Mouse (Mus musculus): ENCODE results near the gene Slc7a11. TPM values are rescaled to one million over a fixed set of nuclear protein-coding genes. Genes with fewer than 3 reads are reported as not detected.
A peak's percentile ranks its signal among the peaks of the same experiment; 100 is the strongest.

Slc7a11 gene
- polyA plus RNA-seq, 1 experiment from 2014 or later: 0.30 TPM

DNA sequence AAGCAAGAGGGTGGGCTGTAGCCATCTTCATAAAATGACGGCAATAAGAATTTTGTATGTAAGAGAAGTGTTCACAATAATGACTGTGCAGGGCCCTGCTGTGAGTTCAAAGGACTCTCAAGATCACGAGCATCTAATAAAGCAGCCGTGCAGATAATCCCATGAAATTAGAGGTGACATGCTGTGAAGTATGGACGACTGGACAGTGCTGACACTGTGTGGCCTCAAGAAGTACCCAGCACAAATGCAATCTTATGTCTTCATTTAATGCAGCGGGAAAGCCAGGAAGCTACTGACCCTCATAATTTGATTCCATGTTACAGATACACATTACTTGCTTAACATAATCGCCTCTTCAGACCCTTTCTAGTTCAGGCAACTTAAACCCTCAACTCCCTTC, 57.3 kb downstream of the Slc7a11 start:
- WGBS: 82% methylated on average over 6 of the region's 6 CpGs
- H3K27ac ChIP-seq: no peak overlapping the region

DNA sequence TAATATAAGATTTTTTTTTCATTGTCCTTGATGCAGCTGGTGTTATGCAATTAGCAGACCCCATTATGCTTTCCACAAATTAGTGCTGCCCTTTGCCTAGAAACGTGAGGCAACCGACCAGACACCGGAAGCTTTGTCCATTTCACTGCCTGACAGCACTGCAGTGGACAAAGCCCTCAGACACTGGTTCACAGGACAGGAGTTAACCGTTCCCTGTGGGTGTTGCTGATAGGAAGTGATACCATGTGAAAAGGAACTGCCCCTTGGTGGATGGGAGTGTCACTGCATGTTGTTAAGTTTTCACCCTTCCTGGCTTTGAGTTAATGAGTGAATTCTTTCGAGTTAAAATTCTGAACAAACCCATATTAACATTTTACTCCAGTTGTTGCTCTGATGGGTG, 60.7 kb downstream of the Slc7a11 start:
- H3K4me3 ChIP-seq: no peak overlapping the region
- no peak overlapping the region; the same call in 1 of the 2 replicates for H3K27ac ChIP-seq
- H3K4me1 ChIP-seq: 0 out of 2 replicates have a peak, but pooled peaks cover 5% of the 10 kb centered on the region
- H3K9me3 ChIP-seq: no peaks in the 10 kb centered on the region
- 30% methylated on average over 5 of the region's 5 CpGs for WGBS
- H3K36me3 ChIP-seq: no peaks in the 10 kb centered on the region
- DNase-seq (ENCODE audit: low spot score): no peak
- H3K27me3 ChIP-seq (ENCODE audit: insufficient read depth, poor library complexity, severe bottlenecking): no peaks in the 10 kb centered on the region

More for the DNA sequence above, 57.3 kb downstream of the Slc7a11 start:
- H3K9me3 ChIP-seq: no peaks in the 10 kb centered on the region
- H3K4me3 ChIP-seq: no peak overlapping the region
- no peaks in the 10 kb centered on the region for H3K27me3 ChIP-seq (ENCODE audit: insufficient read depth, poor library complexity, severe bottlenecking)
- no peak for DNase-seq (ENCODE audit: low spot score)
- no peaks in the 10 kb centered on the region for H3K36me3 ChIP-seq
- H3K4me1 ChIP-seq: 0 out of 2 replicates have a peak, but pooled peaks cover 5% of the 10 kb centered on the region

DNA sequence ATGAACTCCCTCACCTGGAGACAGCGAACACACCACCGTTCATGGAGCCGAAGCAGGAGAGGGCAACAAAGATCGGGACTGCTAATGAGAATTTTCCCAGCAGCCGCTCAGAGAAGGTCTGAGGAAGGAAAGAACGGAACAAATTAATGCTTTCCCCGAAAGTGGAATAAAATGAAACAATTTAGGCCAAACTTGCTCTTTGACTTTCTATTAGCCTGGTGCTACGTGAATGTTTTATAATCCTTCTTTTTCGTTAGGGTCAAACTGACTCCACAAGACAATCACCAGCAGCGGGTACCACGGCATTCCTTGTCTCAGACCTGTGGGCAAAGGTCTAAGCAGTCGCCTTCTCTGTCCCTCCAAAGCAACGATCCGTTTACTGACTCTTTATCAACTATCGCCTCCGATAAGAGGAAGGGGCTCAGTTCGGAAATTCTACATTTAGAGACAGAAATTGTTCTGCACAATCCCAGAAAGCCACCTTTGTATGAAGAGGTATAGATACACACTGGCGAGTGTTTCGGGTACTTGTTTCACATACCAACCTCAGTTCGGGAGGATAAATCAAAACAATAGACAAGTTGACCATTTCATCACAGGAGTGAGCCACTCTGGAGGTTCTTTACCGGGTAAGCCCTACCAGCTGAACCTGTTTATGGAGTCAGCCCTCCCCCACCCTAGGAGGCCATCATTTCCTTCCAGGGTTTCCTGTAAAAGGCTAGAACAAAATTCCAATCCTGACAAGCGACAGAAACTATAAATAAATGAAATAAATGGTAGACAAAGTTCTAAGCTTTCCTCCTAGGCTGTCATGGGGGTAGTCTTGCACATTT, 61.3 kb downstream of the Slc7a11 start:
- H3K4me1 ChIP-seq: 0 out of 2 replicates have a peak, but pooled peaks cover 5% of the 10 kb centered on the region
- no peaks in the 10 kb centered on the region for H3K36me3 ChIP-seq
- H3K27ac ChIP-seq: peak overlapping the region; percentile 64
- H3K4me3 ChIP-seq: peak overlapping the region; percentile 52
- no peaks in the 10 kb centered on the region for H3K9me3 ChIP-seq
- WGBS: 29% methylated on average over 22 of the region's 22 CpGs
- no peaks in the 10 kb centered on the region for H3K27me3 ChIP-seq (ENCODE audit: insufficient read depth, poor library complexity, severe bottlenecking)
- no peak for DNase-seq (ENCODE audit: low spot score)

DNA sequence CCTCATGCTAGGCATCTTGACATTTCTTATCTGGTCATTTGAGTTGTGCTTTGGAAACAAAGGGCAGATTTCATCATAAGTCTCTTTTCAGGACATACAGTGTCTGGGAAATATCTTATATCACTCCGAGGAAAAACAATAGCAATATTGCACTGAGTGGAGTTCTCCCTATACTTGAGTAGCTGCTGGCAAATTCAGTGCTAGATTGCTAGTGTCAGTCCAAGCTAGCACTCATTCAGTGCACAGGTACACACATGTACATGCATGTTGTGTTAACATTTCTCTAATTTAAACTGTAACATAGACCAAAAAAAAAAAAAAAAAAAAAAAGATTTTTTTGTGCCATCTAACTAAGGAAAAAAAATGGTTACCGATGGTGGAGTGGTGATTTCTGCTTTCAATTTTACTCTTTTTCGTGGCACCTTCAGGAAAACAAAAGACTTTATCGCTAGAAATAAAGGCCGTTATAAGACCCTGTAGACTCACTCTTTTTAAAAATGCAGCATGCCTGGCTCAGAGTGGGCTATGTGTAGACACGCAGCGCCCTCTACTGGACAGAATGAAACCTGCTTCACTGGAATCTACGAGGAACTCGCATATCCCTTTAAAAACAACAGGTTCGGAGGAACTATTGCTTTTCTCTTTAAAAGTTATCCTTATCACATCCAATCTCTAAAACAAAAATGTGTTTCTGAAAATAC, 62.1 kb downstream of the Slc7a11 start:
- Histone ChIP-seq H3K27ac (peak overlapping the region; percentile 64), H3K9me3 (no peaks in the 10 kb centered on the region), H3K36me3 (no peaks in the 10 kb centered on the region), H3K4me1 (0 out of 2 replicates have a peak, but pooled peaks cover 5% of the 10 kb centered on the region), H3K27me3 (ENCODE audit: insufficient read depth, poor library complexity, severe bottlenecking) (no peaks in the 10 kb centered on the region), H3K4me3 (peak overlapping the region; percentile 52)
- WGBS: 21% methylated on average over 10 of the region's 10 CpGs
- peak; percentile 81 for DNase-seq (ENCODE audit: low spot score)

DNA sequence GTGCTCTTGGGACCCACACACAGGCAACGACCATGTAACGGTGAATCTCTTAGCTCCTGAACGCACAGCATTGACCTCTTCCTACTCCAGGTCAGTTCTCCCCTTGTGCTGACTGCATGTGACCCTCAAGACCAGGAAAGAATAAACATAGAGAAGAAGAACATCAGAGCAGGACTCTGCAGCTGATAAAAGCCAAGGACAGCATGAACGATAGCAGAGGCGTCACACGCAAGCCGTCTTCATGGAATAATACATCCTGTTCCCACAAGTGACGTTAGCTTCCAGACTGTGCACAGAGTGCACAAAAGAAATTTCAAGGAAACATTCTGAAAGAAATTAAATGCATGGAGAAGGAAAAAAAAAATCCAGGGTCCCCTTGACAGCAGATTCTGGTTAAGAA, 63.5 kb downstream of the Slc7a11 start:
- H3K4me3 ChIP-seq: no peak overlapping the region
- H3K36me3 ChIP-seq: no peaks in the 10 kb centered on the region
- WGBS: 68% methylated on average over 8 of the region's 8 CpGs
- DNase-seq (ENCODE audit: low spot score): no peak
- H3K4me1 ChIP-seq: 0 out of 2 replicates have a peak, but pooled peaks cover 5% of the 10 kb centered on the region
- no peak overlapping the region for H3K27ac ChIP-seq
- H3K9me3 ChIP-seq: no peaks in the 10 kb centered on the region
- no peaks in the 10 kb centered on the region for H3K27me3 ChIP-seq (ENCODE audit: insufficient read depth, poor library complexity, severe bottlenecking)

DNA sequence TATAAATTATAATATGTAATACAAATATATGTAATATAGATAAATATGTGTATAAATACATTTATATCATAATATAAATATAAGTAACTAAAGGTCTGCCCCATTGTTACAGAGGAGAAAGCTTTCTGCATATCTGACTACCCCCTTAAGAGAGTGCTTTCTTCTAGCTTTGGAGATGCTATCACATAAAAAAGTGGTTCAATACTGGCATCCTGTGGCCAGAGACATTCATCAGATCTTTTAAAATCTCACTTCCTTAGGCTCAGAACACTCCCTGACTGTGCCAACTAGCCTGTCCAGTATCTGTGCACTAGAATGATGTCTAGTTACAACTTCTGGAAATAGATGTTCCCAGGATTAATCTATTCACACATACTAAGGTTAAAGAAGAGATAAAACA, 67.9 kb downstream of the Slc7a11 start:
- H3K9me3 ChIP-seq: no peaks in the 10 kb centered on the region
- H3K4me1 ChIP-seq: no peaks in the 10 kb centered on the region
- no peak overlapping the region for H3K4me3 ChIP-seq
- no peaks in the 10 kb centered on the region for H3K27me3 ChIP-seq (ENCODE audit: insufficient read depth, poor library complexity, severe bottlenecking)
- H3K27ac ChIP-seq: no peak overlapping the region
- no peak for DNase-seq (ENCODE audit: low spot score)
- no peaks in the 10 kb centered on the region for H3K36me3 ChIP-seq

DNA sequence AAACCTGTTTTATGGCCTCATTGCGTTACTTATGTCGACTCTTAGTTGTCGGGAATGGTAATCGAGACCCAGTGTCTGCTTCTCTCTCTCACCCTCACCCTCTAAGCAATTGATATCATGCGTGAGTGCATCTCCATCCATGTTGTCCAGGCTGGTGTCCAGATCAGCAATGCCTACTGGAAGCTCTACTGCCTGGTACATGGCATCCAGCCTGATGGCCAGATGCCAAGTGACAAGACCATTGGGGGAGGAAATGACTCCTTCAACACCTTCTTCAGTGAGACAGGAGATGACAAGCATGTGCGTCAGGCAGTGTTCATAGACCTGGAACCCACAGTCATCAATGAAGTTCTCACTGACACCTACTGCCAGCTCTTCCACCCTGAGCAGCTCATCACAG, 73.6 kb downstream of the Slc7a11 start:
- H3K4me3 ChIP-seq: no peak overlapping the region
- no peak for DNase-seq (ENCODE audit: low spot score)
- no peaks in the 10 kb centered on the region for H3K36me3 ChIP-seq
- no peaks in the 10 kb centered on the region for H3K9me3 ChIP-seq
- H3K27ac ChIP-seq: no peak overlapping the region
- no peaks in the 10 kb centered on the region for H3K27me3 ChIP-seq (ENCODE audit: insufficient read depth, poor library complexity, severe bottlenecking)
- 80% methylated on average over 6 of the region's 6 CpGs for WGBS
- no peaks in the 10 kb centered on the region for H3K4me1 ChIP-seq

DNA sequence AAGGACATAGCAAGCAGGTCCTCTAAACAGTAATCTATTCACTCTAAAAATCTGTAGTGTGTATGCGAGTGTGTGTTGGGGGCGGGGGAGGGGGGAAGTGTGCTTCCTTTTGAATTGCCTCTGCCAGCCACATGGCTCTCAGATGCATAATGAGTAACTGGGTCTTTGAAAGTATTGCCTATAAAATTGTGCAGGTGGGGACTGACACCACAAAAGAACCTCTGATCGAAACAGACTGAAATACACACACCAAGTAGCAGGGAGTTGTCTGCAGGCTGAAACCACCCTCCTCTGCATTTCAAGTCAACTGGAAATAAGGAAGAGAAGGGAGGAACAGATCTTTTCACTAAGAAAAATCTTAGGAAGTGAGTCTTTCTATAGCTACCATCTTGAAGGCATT, 76.2 kb downstream of the Slc7a11 start:
- H3K36me3 ChIP-seq: no peaks in the 10 kb centered on the region
- no peak for DNase-seq (ENCODE audit: low spot score)

DNA sequence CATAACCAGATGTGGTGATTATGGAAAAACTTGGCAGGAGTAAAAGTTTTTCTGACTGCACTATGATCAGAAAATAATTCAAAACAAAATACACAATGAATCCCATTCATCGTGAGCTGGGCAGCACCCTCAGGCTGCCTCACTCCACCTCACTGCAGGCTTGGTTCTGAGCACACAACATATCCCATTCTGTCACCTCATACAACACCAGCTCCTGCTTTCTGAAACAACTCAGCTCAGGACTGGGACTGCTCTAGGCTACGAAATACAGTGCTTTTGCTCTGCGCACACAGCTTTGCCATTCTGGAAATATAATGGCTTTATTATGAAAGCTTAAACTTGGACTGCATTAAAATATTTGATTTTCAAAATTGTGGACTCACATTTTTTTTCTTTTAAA, 79.8 kb downstream of the Slc7a11 start:
- no peaks in the 10 kb centered on the region for H3K4me1 ChIP-seq
- no peak for DNase-seq (ENCODE audit: low spot score)
- H3K9me3 ChIP-seq: no peaks in the 10 kb centered on the region
- H3K27ac ChIP-seq: no peak overlapping the region
- no peak overlapping the region for H3K4me3 ChIP-seq
- WGBS: 86% methylated on average over 3 of the region's 3 CpGs
- no peaks in the 10 kb centered on the region for H3K36me3 ChIP-seq
- no peaks in the 10 kb centered on the region for H3K27me3 ChIP-seq (ENCODE audit: insufficient read depth, poor library complexity, severe bottlenecking)

More for the DNA sequence above, 76.2 kb downstream of the Slc7a11 start:
- no peaks in the 10 kb centered on the region for H3K4me1 ChIP-seq
- WGBS: 69% methylated on average over 3 of the region's 3 CpGs
- no peaks in the 10 kb centered on the region for H3K27me3 ChIP-seq (ENCODE audit: insufficient read depth, poor library complexity, severe bottlenecking)
- no peak overlapping the region for H3K4me3 ChIP-seq
- H3K9me3 ChIP-seq: no peaks in the 10 kb centered on the region
- no peak overlapping the region for H3K27ac ChIP-seq

DNA sequence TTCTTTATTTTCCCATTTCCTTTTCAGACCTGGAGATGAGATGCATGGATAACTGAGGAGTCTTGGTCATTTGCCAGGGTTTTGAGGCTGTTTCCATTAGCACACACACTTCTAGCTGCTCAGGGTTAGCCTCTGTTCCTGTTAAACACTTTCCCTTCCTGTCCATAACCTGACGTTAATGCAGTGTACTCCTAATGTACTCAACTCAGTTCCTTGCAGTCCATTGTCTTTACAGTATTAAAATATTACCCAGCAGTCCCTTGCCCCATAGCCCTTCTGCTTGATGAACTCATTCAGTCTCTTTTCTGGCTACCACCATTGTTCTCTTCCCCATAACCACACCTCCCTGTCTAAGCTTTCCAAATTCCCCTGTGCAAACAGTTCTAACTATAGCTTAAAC, 96.3 kb downstream of the Slc7a11 start:
- 73% methylated on average over 1 of the region's 1 CpGs for WGBS
- no peak for DNase-seq (ENCODE audit: low spot score)
- Histone ChIP-seq H3K4me3 (no peak overlapping the region), H3K27me3 (ENCODE audit: insufficient read depth, poor library complexity, severe bottlenecking) (no peaks in the 10 kb centered on the region), H3K9me3 (no peaks in the 10 kb centered on the region), H3K27ac (no peak overlapping the region), H3K4me1 (no peaks in the 10 kb centered on the region), H3K36me3 (no peaks in the 10 kb centered on the region)

DNA sequence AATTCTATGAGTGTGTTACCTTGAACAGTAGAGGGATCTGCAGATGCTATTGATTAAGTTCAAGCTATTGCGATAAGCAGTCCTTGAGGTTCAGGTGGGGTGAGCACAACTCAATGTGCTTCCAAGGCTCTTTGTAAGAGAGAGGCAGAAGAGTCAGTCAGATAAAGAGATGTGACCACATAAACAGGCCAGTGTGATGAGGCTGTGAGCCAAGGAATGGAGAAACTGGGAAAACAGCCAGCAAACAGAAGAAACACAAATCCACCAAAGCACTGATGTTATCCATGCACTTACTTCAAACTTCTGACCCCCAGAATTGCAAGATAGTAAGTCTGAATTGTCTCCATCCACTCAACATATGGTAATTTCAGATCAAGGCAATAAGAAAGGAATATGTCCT, 99.0 kb downstream of the Slc7a11 start:
- 95% methylated on average over 1 of the region's 1 CpGs for WGBS
- H3K9me3 ChIP-seq: no peaks in the 10 kb centered on the region
- H3K4me3 ChIP-seq: no peak overlapping the region
- no peaks in the 10 kb centered on the region for H3K27me3 ChIP-seq (ENCODE audit: insufficient read depth, poor library complexity, severe bottlenecking)
- no peaks in the 10 kb centered on the region for H3K36me3 ChIP-seq
- H3K27ac ChIP-seq: no peak overlapping the region
- DNase-seq (ENCODE audit: low spot score): no peak
- H3K4me1 ChIP-seq: no peaks in the 10 kb centered on the region

DNA sequence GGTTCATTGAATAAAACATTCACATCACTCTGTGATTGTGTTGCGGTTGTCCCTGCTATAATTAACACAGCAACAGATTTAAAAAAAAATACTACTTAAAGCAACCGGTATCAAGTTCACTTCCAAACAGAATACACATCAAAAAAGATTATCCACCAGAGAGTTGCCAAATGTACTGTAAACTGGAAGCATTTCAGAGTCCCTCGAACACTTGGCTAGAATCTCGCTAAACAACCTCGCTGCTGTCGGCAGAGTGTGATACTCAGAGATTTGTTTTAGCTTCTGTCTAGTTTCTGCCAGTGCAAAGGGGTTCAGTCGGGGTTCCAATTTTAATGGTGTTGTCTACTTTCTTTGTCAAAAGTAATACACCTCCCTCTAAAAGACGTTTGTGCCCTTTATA, 118.9 kb downstream of the Slc7a11 start:
- H3K27ac ChIP-seq: no peak overlapping the region
- no peaks in the 10 kb centered on the region for H3K4me1 ChIP-seq
- no peak overlapping the region for H3K4me3 ChIP-seq
- WGBS: 75% methylated on average over 8 of the region's 8 CpGs
- H3K9me3 ChIP-seq: no peaks in the 10 kb centered on the region
- no peak for DNase-seq (ENCODE audit: low spot score)
- H3K36me3 ChIP-seq: no peaks in the 10 kb centered on the region
- no peaks in the 10 kb centered on the region for H3K27me3 ChIP-seq (ENCODE audit: insufficient read depth, poor library complexity, severe bottlenecking)

DNA sequence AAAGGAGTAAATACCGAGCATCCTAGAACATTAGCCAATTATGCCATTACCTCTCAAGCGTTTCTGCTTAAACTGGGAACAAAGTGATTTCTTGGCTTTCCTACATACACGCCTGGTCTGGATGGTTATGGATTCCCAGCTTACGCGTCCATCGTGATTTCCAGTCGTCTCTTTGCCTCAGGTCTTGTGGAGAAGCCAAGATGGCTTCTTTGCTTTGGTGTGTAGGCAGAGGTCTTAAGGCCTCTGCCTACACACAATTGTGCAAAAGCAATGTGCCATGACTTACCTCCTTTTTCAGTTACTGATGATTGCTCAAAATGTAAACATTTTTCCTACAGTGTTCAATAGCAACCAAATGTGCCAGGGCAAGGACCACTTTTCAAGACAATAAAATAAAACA, 119.5 kb downstream of the Slc7a11 start:
- Histone ChIP-seq H3K36me3 (no peaks in the 10 kb centered on the region), H3K4me1 (no peaks in the 10 kb centered on the region), H3K4me3 (no peak overlapping the region), H3K9me3 (no peaks in the 10 kb centered on the region), H3K27ac (no peak overlapping the region), H3K27me3 (ENCODE audit: insufficient read depth, poor library complexity, severe bottlenecking) (no peaks in the 10 kb centered on the region)
- 90% methylated on average over 7 of the region's 7 CpGs for WGBS
- DNase-seq (ENCODE audit: low spot score): no peak
